Mouse (Mus musculus): ENCODE data around the gene Cx3cl1. TPM values are rescaled to one million over a fixed set of nuclear protein-coding genes. Genes with fewer than 3 reads are reported as not detected.

The Cx3cl1 gene
- polyA plus RNA-seq, 1 experiment from 2014 or later = 10.1 TPM

DNA sequence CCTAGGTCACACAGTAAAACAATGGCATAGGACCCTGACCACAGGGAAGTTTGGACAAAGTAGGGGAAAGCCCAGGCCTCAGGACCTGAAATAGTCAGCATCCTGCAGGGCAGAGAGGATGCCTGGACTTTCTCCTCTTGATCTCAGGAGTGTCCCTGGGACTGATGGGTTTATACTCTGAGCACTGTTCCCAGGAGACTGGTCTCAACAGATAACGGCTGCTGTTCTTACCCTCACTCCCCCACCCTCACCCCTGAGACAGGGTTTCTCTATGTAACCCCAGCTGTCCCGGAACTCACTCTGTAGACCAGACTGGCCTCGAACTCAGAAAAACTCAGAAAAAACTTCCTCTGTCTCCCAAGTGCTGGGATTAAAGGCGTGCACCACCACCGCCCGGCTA lies 36.6 kb downstream of the Cx3cl1 start:
- no peak for ATAC-seq (ENCODE audit: insufficient read depth, low FRiP score, low read depth)
- no peak overlapping the region for H3K9ac ChIP-seq
- H3K4me2 ChIP-seq = no peak overlapping the region
- no peaks in the 10 kb centered on the region for H3K36me3 ChIP-seq
- H3K27ac ChIP-seq = no peak overlapping the region
- H3K9me3 ChIP-seq = no peaks in the 10 kb centered on the region
- WGBS = 72% methylated on average over 6 of the region's 6 CpGs
- H3K4me3 ChIP-seq (replicated peaks) = no peak overlapping the region
- 0 out of 2 replicates have a peak, but pooled peaks cover 3% of the 10 kb centered on the region for H3K4me1 ChIP-seq
- no peaks in the 10 kb centered on the region for H3K27me3 ChIP-seq (replicated peaks)

DNA sequence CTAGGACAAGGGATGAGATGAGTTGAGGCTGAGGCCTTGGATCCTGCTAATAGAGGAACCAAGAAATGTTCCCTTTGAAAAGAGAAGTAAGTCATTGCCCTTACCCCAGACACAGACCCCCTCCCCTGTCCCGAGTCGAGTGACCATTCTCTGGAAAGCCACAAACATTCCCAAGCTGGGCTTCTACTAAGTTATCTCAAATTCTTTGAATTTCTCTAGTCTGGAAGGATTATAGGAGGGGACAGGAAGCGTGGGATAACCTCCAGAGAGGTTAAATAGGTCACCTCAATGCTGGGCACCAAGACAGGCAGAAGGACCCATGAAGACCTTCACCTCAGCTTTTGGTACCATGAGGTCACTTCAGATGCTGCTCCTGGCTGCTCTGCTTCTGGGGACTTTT lies 38.3 kb downstream of the Cx3cl1 start, which contains the start of gene Ccl17:
Ccl17 (plus strand) TSS at position 301 of the 400 bp plus-strand sequence.
- WGBS = 51% methylated on average over 3 of the region's 3 CpGs
- H3K27me3 ChIP-seq (replicated peaks) = no peaks in the 10 kb centered on the region
- H3K4me3 ChIP-seq (replicated peaks) = no peak within 1 kb of the TSS
- H3K4me1 ChIP-seq = 0 out of 2 replicates have a peak, but pooled peaks cover 3% of the 10 kb centered on the region
- no peaks in the 10 kb centered on the region for H3K36me3 ChIP-seq
- H3K4me2 ChIP-seq = no peak within 1 kb of the TSS
- H3K9ac ChIP-seq = no peak within 1 kb of the TSS
- no peaks in the 10 kb centered on the region for H3K9me3 ChIP-seq
- ATAC-seq (ENCODE audit: insufficient read depth, low FRiP score, low read depth) = no peak
- H3K27ac ChIP-seq = no peak within 1 kb of the TSS

DNA sequence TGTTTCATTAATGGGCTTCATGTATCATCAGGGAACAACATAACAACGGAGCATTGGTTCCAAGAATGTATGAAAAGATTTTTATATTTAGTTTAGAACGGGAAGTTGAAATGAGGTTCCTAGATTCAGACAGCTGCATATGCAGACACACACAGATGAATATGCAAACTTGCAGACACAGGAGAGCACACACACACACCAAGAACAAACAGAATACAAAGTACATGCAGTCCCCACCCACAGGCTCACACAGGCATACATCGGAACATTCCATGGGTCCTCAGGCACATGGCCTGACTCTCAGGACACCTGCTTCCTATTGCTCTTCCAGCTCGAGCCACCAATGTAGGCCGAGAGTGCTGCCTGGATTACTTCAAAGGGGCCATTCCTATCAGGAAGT lies 39.0 kb downstream of the Cx3cl1 start:
- 0 out of 2 replicates have a peak, but pooled peaks cover 3% of the 10 kb centered on the region for H3K4me1 ChIP-seq
- no peak overlapping the region for H3K9ac ChIP-seq
- H3K9me3 ChIP-seq = no peaks in the 10 kb centered on the region
- H3K27me3 ChIP-seq (replicated peaks) = no peaks in the 10 kb centered on the region
- H3K36me3 ChIP-seq = no peaks in the 10 kb centered on the region
- no peak overlapping the region for H3K4me2 ChIP-seq
- no peak overlapping the region for H3K4me3 ChIP-seq (replicated peaks)
- no peak overlapping the region for H3K27ac ChIP-seq
- ATAC-seq (ENCODE audit: insufficient read depth, low FRiP score, low read depth) = no peak
- 71% methylated on average over 5 of the region's 5 CpGs for WGBS

DNA sequence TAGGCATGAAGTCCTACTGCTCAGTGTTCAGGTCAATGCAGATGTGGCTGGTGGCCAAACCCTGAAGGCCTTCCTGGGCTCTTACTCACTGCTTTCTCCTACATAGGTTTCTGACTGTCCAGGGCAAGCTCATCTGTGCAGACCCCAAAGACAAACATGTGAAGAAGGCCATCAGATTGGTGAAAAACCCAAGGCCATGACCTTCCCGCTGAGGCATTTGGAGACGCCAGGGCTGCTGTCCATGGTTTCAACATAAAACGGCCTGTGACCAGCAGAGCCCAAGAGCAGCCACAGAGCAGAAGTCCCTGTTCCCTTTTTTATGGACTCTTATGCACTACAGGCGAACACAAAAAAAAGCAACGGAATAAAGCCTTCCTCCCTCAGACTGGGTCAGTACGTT lies 39.8 kb downstream of the Cx3cl1 start:
- Histone ChIP-seq H3K4me1 (0 out of 2 replicates have a peak, but pooled peaks cover 3% of the 10 kb centered on the region), H3K27ac (no peak overlapping the region), H3K36me3 (no peaks in the 10 kb centered on the region), H3K9me3 (no peaks in the 10 kb centered on the region), H3K4me2 (no peak overlapping the region), H3K4me3 (replicated peaks) (no peak overlapping the region), H3K9ac (no peak overlapping the region), H3K27me3 (replicated peaks) (no peaks in the 10 kb centered on the region)
- 65% methylated on average over 6 of the region's 6 CpGs for WGBS
- no peak for ATAC-seq (ENCODE audit: insufficient read depth, low FRiP score, low read depth)

DNA sequence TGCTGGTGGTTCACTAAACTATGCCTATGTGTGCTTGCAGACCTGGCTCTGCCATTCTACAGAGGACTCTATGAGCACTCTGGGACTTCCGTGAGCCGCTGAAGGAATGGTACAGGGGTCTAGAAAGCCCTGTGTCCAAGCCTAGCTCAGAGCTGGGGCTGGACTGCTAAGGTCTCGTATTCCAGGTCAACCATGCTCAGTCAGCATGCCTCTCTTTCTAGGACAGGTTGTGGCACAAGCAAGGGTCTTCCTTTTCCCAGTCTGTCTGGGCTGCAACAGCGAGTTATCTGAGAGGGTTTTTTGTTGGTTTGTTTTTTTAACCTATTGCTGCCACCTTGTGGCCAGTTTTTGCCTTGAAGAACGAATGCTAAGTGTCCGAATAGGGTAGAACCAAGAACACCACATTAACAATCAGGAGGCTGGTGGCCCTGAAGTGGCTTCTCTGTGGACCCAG lies 40.9 kb downstream of the Cx3cl1 start:
- 31% methylated on average over 6 of the region's 6 CpGs for WGBS
- peak; percentile 64; the same call in 1 of the 2 replicates for ATAC-seq (ENCODE audit: insufficient read depth, low FRiP score, low read depth)
- Histone ChIP-seq H3K27me3 (replicated peaks) (no peaks in the 10 kb centered on the region), H3K4me3 (replicated peaks) (no peak overlapping the region), H3K9me3 (no peaks in the 10 kb centered on the region), H3K9ac (no peak overlapping the region), H3K4me1 (0 out of 2 replicates have a peak, but pooled peaks cover 3% of the 10 kb centered on the region), H3K4me2 (peak overlapping the region; percentile 41; the same call in 1 of the 2 replicates), H3K27ac (no peak overlapping the region), H3K36me3 (no peaks in the 10 kb centered on the region)

DNA sequence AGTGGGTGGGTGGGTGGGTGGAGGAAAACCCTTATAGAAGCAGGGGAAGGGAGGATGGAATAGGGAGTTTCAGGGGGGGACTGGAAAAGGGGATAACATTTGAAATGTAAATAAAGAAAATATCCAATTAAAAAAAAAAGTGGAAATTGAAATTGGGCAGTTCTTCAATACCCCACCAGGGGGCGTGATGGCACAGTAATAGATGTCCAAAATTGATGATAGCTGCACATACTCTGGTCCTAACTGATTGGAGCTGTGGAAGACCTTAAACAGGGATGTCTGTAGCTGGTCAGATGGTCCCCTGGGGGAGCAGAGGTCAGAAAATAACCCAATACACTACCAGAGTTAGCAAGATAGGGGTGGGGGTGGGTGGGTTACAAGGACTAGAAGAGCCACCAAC lies 42.7 kb downstream of the Cx3cl1 start:
- no peak overlapping the region for H3K4me2 ChIP-seq
- H3K4me3 ChIP-seq (replicated peaks) = no peak overlapping the region
- 0% methylated on average over 1 of the region's 1 CpGs for WGBS
- H3K27me3 ChIP-seq (replicated peaks) = no peaks in the 10 kb centered on the region
- 0 out of 2 replicates have a peak, but pooled peaks cover 3% of the 10 kb centered on the region for H3K4me1 ChIP-seq
- H3K36me3 ChIP-seq = no peaks in the 10 kb centered on the region
- H3K9ac ChIP-seq = no peak overlapping the region
- no peak for ATAC-seq (ENCODE audit: insufficient read depth, low FRiP score, low read depth)
- no peak overlapping the region for H3K27ac ChIP-seq
- no peaks in the 10 kb centered on the region for H3K9me3 ChIP-seq

DNA sequence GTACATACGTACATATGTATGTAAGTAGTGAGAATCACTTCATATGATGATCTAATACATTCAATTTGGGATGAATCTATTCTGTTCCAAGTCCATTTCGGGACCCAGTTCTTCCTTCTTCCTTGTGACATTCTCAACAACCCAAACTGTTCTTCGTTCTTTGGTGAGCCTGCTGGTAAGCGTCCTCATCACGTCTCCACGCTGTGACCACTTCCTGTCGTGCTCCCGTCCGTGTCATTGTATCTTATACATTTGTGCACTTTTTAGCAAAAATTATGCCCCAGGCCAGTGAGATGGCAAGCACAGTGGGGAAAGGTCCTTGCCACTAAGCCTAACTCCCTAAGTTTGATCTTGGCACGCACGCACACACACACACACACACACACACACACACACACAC lies 46.1 kb downstream of the Cx3cl1 start:
- Histone ChIP-seq H3K9ac (no peak overlapping the region), H3K27me3 (replicated peaks) (no peaks in the 10 kb centered on the region), H3K9me3 (no peaks in the 10 kb centered on the region), H3K4me3 (replicated peaks) (no peak overlapping the region), H3K36me3 (peaks cover 15% of the 10 kb centered on the region; the same call in 1 of the 2 replicates), H3K4me1 (no peaks in the 10 kb centered on the region), H3K4me2 (no peak overlapping the region), H3K27ac (no peak overlapping the region)
- 79% methylated on average over 10 of the region's 11 CpGs for WGBS
- no peak for ATAC-seq (ENCODE audit: insufficient read depth, low FRiP score, low read depth)

DNA sequence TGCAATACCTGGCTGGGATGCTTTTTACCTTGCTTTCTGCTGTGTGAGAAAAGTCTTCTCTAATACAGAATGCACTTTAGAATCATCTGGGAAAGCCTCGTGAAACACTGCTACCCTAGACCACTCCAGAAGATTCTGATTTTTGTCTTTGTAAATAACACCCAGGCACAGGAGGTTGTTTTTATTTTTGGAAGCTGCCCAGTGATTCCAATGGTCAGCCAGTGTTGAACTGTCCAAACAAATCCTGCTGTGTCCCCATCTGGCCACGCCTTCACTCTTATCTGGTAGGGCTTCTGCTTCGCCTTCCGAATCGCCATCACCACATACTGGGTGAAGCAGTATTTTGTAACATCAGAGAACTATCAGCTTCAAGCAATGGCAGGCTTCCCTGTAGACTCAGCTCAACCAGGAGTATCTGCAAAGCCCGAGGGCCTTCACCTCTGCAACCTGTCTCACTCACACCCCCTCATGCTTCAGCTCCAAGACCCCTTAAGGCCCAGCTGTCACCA lies 47.9 kb downstream of the Cx3cl1 start:
- 69% methylated on average over 6 of the region's 6 CpGs for WGBS
- no peak; the same call in 1 of the 2 replicates for ATAC-seq (ENCODE audit: insufficient read depth, low FRiP score, low read depth)
- no peaks in the 10 kb centered on the region for H3K4me1 ChIP-seq
- no peaks in the 10 kb centered on the region for H3K27me3 ChIP-seq (replicated peaks)
- H3K9me3 ChIP-seq = no peaks in the 10 kb centered on the region
- no peak overlapping the region for H3K4me3 ChIP-seq (replicated peaks)
- H3K27ac ChIP-seq = no peak overlapping the region
- no peak overlapping the region for H3K4me2 ChIP-seq
- peaks cover 29% of the 10 kb centered on the region; the same call in 1 of the 2 replicates for H3K36me3 ChIP-seq
- H3K9ac ChIP-seq = no peak overlapping the region

DNA sequence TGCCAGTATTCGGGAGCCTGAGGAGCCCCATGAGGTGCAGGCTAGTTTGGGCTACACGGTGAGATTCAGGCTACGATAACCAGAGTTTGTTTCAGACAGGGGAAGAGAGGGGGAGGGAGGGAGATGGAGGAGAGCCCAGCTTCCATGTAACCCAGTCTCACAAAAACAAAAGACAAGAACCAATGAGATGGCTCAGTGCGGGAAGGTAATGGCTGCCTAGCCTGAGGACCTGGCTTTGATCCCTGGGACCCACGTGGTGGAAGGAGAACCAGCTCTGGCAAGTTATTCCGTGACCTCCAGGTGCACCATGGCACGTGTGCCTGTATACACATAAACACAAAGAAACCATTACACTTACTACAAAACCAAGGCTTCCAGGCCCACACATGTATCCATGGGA lies 48.7 kb downstream of the Cx3cl1 start:
- Histone ChIP-seq H3K36me3 (peaks cover 36% of the 10 kb centered on the region), H3K4me2 (no peak overlapping the region), H3K4me1 (no peaks in the 10 kb centered on the region), H3K9ac (no peak overlapping the region), H3K9me3 (no peaks in the 10 kb centered on the region), H3K27ac (no peak overlapping the region), H3K27me3 (replicated peaks) (no peaks in the 10 kb centered on the region), H3K4me3 (replicated peaks) (no peak overlapping the region)
- 83% methylated on average over 7 of the region's 7 CpGs for WGBS
- ATAC-seq (ENCODE audit: insufficient read depth, low FRiP score, low read depth) = no peak

DNA sequence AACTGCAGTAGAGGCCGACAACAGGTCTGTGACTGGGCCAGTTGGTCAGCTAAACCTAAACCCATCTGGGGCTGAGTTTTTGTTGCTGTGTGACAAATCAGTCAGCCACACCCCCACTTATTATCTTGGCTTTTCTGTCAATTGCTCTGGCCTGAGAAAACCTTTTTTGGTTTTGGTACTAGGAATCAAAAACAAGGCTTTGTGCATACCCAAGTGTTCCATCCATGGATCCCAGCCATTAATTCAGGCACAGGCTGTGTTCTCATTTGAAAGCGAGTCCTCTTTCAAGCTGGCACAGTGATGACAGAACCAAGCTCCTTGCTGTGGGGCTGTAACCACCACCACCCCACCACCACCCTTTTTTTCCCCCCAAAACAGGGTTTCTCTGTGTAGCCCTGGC lies 49.6 kb downstream of the Cx3cl1 start:
- WGBS = 88% methylated on average over 2 of the region's 2 CpGs
- no peak for ATAC-seq (ENCODE audit: insufficient read depth, low FRiP score, low read depth)
- Histone ChIP-seq H3K4me1 (no peaks in the 10 kb centered on the region), H3K27me3 (replicated peaks) (no peaks in the 10 kb centered on the region), H3K36me3 (peaks cover 38% of the 10 kb centered on the region), H3K4me2 (no peak overlapping the region), H3K4me3 (replicated peaks) (no peak overlapping the region), H3K9me3 (no peaks in the 10 kb centered on the region), H3K27ac (no peak overlapping the region), H3K9ac (no peak overlapping the region)

DNA sequence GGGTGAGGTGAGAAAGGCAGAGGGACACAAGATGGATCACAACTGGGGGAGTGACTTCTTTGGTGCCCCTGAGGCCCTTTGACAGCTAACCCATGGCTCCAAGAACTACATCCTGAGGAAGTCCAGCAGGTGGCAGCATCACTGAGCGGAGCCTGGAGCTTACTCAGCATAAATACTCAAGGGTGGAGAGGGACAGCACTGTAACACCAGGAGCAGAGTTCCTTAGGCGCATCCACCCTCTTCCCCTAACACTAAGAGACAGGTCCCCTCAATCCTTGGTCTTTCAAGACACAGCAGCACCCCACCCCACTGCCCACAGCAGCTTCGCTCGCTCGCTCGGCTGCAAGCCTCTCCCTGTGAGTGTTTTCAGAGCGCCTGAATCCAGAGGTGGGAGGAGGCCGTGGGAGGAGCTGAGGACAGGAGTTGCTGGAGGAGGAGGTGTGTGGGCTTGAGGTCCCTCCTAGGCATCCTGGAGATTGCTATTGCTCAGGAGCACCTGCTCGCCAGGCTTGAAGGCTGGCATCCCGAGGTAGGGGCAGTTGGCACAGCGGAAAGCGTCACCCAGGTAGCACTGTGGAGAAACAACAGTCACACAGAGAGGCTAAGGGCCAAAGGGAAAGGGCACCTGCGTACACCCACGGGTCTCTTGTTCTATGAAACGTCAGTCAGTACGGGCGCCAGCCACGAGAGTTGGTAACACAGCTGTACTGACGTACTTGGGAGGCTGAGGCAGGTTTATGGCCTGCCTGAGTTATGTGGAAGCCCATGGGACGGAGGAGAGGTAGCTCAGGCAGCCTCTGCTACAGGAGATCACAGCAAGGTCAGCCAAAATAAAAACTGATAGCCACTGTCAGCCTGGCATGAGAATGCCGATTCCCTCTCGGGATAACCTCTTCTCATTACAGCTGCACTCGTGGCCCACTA lies 51.1 kb downstream of the Cx3cl1 start:
- peak; percentile 74 for ATAC-seq (ENCODE audit: insufficient read depth, low FRiP score, low read depth)
- Histone ChIP-seq H3K9ac (no peak overlapping the region), H3K4me3 (replicated peaks) (no peak overlapping the region), H3K9me3 (no peaks in the 10 kb centered on the region), H3K36me3 (peaks cover 38% of the 10 kb centered on the region), H3K27ac (no peak overlapping the region), H3K4me1 (no peaks in the 10 kb centered on the region), H3K27me3 (replicated peaks) (no peaks in the 10 kb centered on the region), H3K4me2 (no peak overlapping the region)
- 76% methylated on average over 23 of the region's 23 CpGs for WGBS

DNA sequence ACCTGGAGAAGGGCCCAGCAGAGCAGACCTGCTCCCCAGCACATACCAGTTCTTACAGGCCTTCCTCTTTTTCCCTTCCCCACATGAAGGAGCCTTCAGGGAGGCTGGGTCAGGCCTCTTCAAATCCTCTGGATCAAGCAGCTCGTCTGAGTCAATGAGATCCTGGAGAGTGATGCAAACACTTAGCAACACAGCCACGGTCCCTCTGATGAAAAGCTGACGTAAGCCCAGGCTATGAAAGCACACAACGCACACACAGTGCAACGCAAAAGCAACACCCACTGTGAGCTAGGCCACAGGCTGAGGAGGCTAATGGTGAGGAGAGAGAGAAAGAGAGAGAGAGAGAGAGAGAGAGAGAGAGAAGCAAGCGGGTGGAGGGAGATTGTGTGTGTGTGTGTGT lies 53.4 kb downstream of the Cx3cl1 start:
- H3K4me3 ChIP-seq (replicated peaks) = no peak overlapping the region
- H3K36me3 ChIP-seq = peaks cover 42% of the 10 kb centered on the region
- no peaks in the 10 kb centered on the region for H3K4me1 ChIP-seq
- no peak for ATAC-seq (ENCODE audit: insufficient read depth, low FRiP score, low read depth)
- H3K27me3 ChIP-seq (replicated peaks) = no peaks in the 10 kb centered on the region
- no peak overlapping the region for H3K27ac ChIP-seq
- no peak overlapping the region for H3K4me2 ChIP-seq
- 88% methylated on average over 6 of the region's 6 CpGs for WGBS
- H3K9me3 ChIP-seq = no peaks in the 10 kb centered on the region
- no peak overlapping the region for H3K9ac ChIP-seq

Data from stomach, embryonic 15.5 days (tissue).